28 mouse cellular contexts compared by ENCODE assay signal in the genomic region with DNA sequence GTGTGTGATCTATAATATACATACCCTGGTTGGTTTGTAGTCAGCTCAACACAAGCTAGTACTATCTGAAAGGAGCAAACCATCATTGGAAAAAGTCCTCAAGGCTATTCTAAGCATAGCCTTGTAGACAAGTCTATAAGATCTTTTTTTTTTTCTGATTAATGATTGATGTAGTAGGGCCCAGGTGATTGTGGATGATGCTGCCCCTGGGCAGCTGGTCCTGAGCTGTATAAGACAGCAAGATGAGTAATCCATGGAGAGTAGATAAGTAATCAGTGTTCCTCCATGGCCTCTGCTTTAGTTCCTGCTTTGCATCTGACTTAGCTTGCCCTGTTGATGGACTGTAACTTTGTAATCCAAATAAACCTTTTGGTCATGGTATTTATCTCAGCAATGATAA. TPM values are rescaled to one million over a fixed set of nuclear protein-coding genes. Genes with fewer than 3 reads are reported as not detected.
"Had no signal": no experiment of that assay in that cellular context is flagged by ENCODE, and none has a peak within 500 bp of the region (broad histone marks: within the 10 kb centered on the region; RNA-seq: fewer than 3 reads in every experiment).

No protein-coding gene starts in this region.

- H3K27me3 ChIP-seq: embryonic facial prominence, embryonic 12.5 days; embryonic facial prominence, embryonic 13.5 days; embryonic facial prominence, embryonic 15.5 days; forebrain, embryonic 12.5 days; forebrain, embryonic 13.5 days; forebrain, embryonic 15.5 days had no signal

- H3K4me1 ChIP-seq: embryonic facial prominence, embryonic 10.5 days; embryonic facial prominence, embryonic 12.5 days; embryonic facial prominence, embryonic 13.5 days; embryonic facial prominence, embryonic 15.5 days; forebrain, embryonic 12.5 days had no signal

- H3K9me3 ChIP-seq: embryonic facial prominence, embryonic 10.5 days; embryonic facial prominence, embryonic 12.5 days; embryonic facial prominence, embryonic 13.5 days; embryonic facial prominence, embryonic 15.5 days; forebrain, embryonic 10.5 days; forebrain, embryonic 12.5 days; forebrain, embryonic 13.5 days; forebrain, embryonic 15.5 days had no signal

- H3K27ac ChIP-seq: embryonic facial prominence, embryonic 10.5 days; embryonic facial prominence, embryonic 12.5 days; embryonic facial prominence, embryonic 13.5 days; embryonic facial prominence, embryonic 15.5 days; forebrain, embryonic 10.5 days; forebrain, embryonic 12.5 days; forebrain, embryonic 13.5 days; forebrain, embryonic 15.5 days; gastrocnemius, adult 2 months; heart, adult 2 months had no signal

- H3K9ac ChIP-seq: embryonic facial prominence, embryonic 12.5 days; embryonic facial prominence, embryonic 13.5 days; embryonic facial prominence, embryonic 15.5 days; forebrain, embryonic 12.5 days; forebrain, embryonic 13.5 days; forebrain, embryonic 15.5 days; forebrain, postnatal 0 days had no signal

- H3K4me2 ChIP-seq: embryonic facial prominence, embryonic 12.5 days; embryonic facial prominence, embryonic 13.5 days; embryonic facial prominence, embryonic 15.5 days; forebrain, embryonic 12.5 days; forebrain, embryonic 13.5 days; forebrain, embryonic 15.5 days had no signal

- H3K4me3 ChIP-seq: embryonic facial prominence, embryonic 10.5 days; embryonic facial prominence, embryonic 12.5 days; embryonic facial prominence, embryonic 13.5 days; embryonic facial prominence, embryonic 15.5 days; erythroblast, embryonic 14.5 days; forebrain, embryonic 10.5 days; forebrain, embryonic 12.5 days; forebrain, embryonic 13.5 days; forebrain, embryonic 15.5 days; gastrocnemius, adult 2 months; heart, adult 2 months had no signal

- ATAC-seq: forebrain, embryonic 13.5 days; forebrain, embryonic 14.5 days; forebrain, embryonic 15.5 days; forebrain, embryonic 16.5 days; forebrain, postnatal 0 days had no signal

- DNase-seq: cerebellum, adult 18-20 months; cerebellum, adult 2 months; cerebellum, adult 8-10 months; cerebellum, postnatal 10 days; cerebellum, postnatal 14 days; cerebellum, postnatal 25 days; cerebellum, postnatal 36 days; embryo, embryonic 11 days; forebrain, postnatal 0 days; gastrocnemius, adult 2 months; gastrocnemius, postnatal 10 days; gastrocnemius, postnatal 14 days; gastrocnemius, postnatal 25 days; gastrocnemius, postnatal 36 days; heart, adult 11 months; heart, adult 18-20 months; heart, adult 2 months had no signal

- H3K36me3 ChIP-seq: embryonic facial prominence, embryonic 10.5 days; embryonic facial prominence, embryonic 12.5 days; embryonic facial prominence, embryonic 13.5 days; embryonic facial prominence, embryonic 15.5 days; forebrain, embryonic 10.5 days; forebrain, embryonic 12.5 days; forebrain, embryonic 15.5 days had no signal

RNA-seq across cellular contexts. Expression of a gene that starts 11.8 kb away (rescaled TPM):
- polyA plus RNA-seq: erythroblast, embryonic 14.5 days had no signal
